Mouse (Mus musculus) lung, embryonic 14.5 days (tissue): Measurements from ENCODE around the gene Gdpd5. TPM values are rescaled to one million over a fixed set of nuclear protein-coding genes. Genes with fewer than 3 reads are reported as not detected.

Source experiments
- ATAC-seq: fragments of 200-750 bp; cut with Nextera tagmentation; 2 replicates; pipeline ENCODE4 v1.8.0; 2017; ENCODE audit warnings: mild to moderate bottlenecking, moderate TSS enrichment, moderate library complexity; ENCODE audit not compliant: insufficient read depth
- DNase-seq: peaks from one replicate; pipeline ENCODE4 v3.0.0-alpha.2; 2015
- H3K27ac ChIP-seq: fragments of 300-500 bp; sonication (generic); 2 replicates; pipeline ENCODE4 v1.5.1; 2014; ENCODE audit warnings: low read depth, mild to moderate bottlenecking, moderate library complexity
- H3K27me3 ChIP-seq: fragments of 300-500 bp; sonication (generic); 2 replicates; pipeline ENCODE4 v1.6.1; 2014; ENCODE audit warnings: low read length, control low read depth; ENCODE audit not compliant: insufficient read depth
- H3K36me3 ChIP-seq: fragments of 300-500 bp; sonication (generic); 2 replicates; pipeline ENCODE4 v1.6.1; 2014; ENCODE audit warnings: control low read depth; ENCODE audit not compliant: insufficient read depth
- H3K4me1 ChIP-seq: fragments of 300-500 bp; sonication (generic); 2 replicates; pipeline ENCODE4 v1.6.1; 2014; ENCODE audit warnings: antibody characterized with exemption, control low read depth; ENCODE audit not compliant: insufficient read depth
- H3K4me2 ChIP-seq: fragments of 300-500 bp; sonication (generic); 2 replicates; pipeline ENCODE4 v1.6.1; 2014; ENCODE audit warnings: mild to moderate bottlenecking
- H3K4me3 ChIP-seq: fragments of 300-500 bp; sonication (generic); 2 replicates; pipeline ENCODE4 v1.5.1; 2014; ENCODE audit warnings: low read depth, low read length
- H3K9ac ChIP-seq: fragments of 300-500 bp; sonication (generic); 2 replicates; pipeline ENCODE4 v1.6.1; 2014
- H3K9me3 ChIP-seq: fragments of 300-500 bp; sonication (generic); 2 replicates; pipeline ENCODE4 v1.6.1; 2016; ENCODE audit warnings: low read depth, low read length, control low read depth
- CTCF ChIP-seq: IDR thresholded peaks from 2 replicates; pipeline ENCODE4 v1.5.1; 2016; ENCODE audit warnings: antibody characterized with exemption, low read depth
- WGBS: fragments of 180-500 bp; shearing (Covaris S2); extraction: QIAGEN DNeasy Blood & Tissue Kit; methylation state at CpG from one replicate; pipeline ENCODE4 v1.1.7; 2014; 5-methylcytosine and 5-hydroxymethylcytosine counted together
- polyA plus RNA-seq: library from polyadenylated mRNA; unstranded; fragments of >200 nt; fragmentation: Nextera tagmentation; extraction: Ambion mirVana; gene quantifications from 2 replicates; pipeline ENCODE4 v1.2.1, GENCODE M21; 2014

Gene Gdpd5
- polyA plus RNA-seq, 1 experiment from 2014 or later, result 21.8 TPM

GRCm38 (mm10) chr7:99476558-99477114 lies 95.4 kb downstream of the Gdpd5 start:
- Histone ChIP-seq H3K36me3 (peaks cover 89% of the 10 kb centered on the region), H3K9ac (no peak overlapping the region), H3K27ac (no peak overlapping the region), H3K27me3 (no peaks in the 10 kb centered on the region), H3K4me1 (peaks cover 14% of the 10 kb centered on the region; the same call in 1 of the 2 replicates), H3K9me3 (no peaks in the 10 kb centered on the region), H3K4me2 (no peak overlapping the region), H3K4me3 (no peak overlapping the region)
- no peak for TF ChIP-seq CTCF
- DNase-seq, result no peak
- WGBS, result 36% methylated on average over 3 of the region's 3 CpGs
- ATAC-seq, result no peak

- WGBS, result 87% methylated on average over 5 of the region's 5 CpGs
- ATAC-seq (no peak), DNase-seq (no peak)
- H3K27ac ChIP-seq, result no peak overlapping the region
- H3K4me1 ChIP-seq, result peaks cover 17% of the 10 kb centered on the region; the same call in 1 of the 2 replicates
- no peak overlapping the region for H3K9ac ChIP-seq
- H3K36me3 ChIP-seq, result peaks cover 94% of the 10 kb centered on the region
- no peaks in the 10 kb centered on the region for H3K27me3 ChIP-seq
- H3K4me2 ChIP-seq, result no peak overlapping the region
- H3K9me3 ChIP-seq, result no peaks in the 10 kb centered on the region
- no peak overlapping the region for H3K4me3 ChIP-seq
- TF ChIP-seq CTCF, result no peak
These were observed 96.0 kb downstream of the Gdpd5 start for GRCm38 (mm10) chr7:99477235-99477634.

GRCm38 (mm10) chr7:99482637-99483036 lies 101.4 kb downstream of the Gdpd5 start:
- H3K4me3 ChIP-seq, result peak overlapping the region; percentile 86
- peak overlapping the region; percentile 89 for H3K27ac ChIP-seq
- no peaks in the 10 kb centered on the region for H3K27me3 ChIP-seq
- H3K36me3 ChIP-seq, result peaks cover 50% of the 10 kb centered on the region
- no peak for TF ChIP-seq CTCF
- DNase-seq, result no peak
- peak overlapping the region; percentile 82 for H3K9ac ChIP-seq
- H3K9me3 ChIP-seq, result no peaks in the 10 kb centered on the region
- ATAC-seq, result no peak
- under 1% methylated on average over 6 of the region's 6 CpGs for WGBS
- peak overlapping the region; percentile 89 for H3K4me2 ChIP-seq
- H3K4me1 ChIP-seq, result peaks cover 13% of the 10 kb centered on the region; the same call in 1 of the 2 replicates

GRCm38 (mm10) chr7:99483271-99483923 lies 102.2 kb downstream of the Gdpd5 start, which contains the start of gene Rps3:
TSS of gene Rps3 (minus strand) at chr7:99483738.
- WGBS, result under 1% methylated on average over 45 of the region's 45 CpGs
- H3K9me3 ChIP-seq, result no peaks in the 10 kb centered on the region
- H3K36me3 ChIP-seq, result peaks cover 43% of the 10 kb centered on the region
- H3K4me1 ChIP-seq, result peaks cover 13% of the 10 kb centered on the region; the same call in 1 of the 2 replicates
- TF ChIP-seq CTCF, result no peak
- DNase-seq, result peak; percentile 99
- H3K4me2 ChIP-seq, result peak within 1 kb of the TSS; percentile 89
- H3K4me3 ChIP-seq, result peak within 1 kb of the TSS; percentile 86
- peak; percentile 93 for ATAC-seq
- no peaks in the 10 kb centered on the region for H3K27me3 ChIP-seq
- H3K9ac ChIP-seq, result peak within 1 kb of the TSS; percentile 82
- H3K27ac ChIP-seq, result peak within 1 kb of the TSS; percentile 89

GRCm38 (mm10) chr7:99483924-99484319 lies 102.7 kb downstream of the Gdpd5 start:
- ATAC-seq (peak; percentile 46; the same call in 1 of the 2 replicates), DNase-seq (no peak)
- Histone ChIP-seq H3K9me3 (no peaks in the 10 kb centered on the region), H3K4me1 (peaks cover 13% of the 10 kb centered on the region; the same call in 1 of the 2 replicates), H3K4me3 (peak overlapping the region; percentile 86), H3K9ac (no peak overlapping the region), H3K4me2 (peak overlapping the region; percentile 57), H3K36me3 (peaks cover 38% of the 10 kb centered on the region), H3K27ac (no peak overlapping the region), H3K27me3 (no peaks in the 10 kb centered on the region)
- WGBS, result 41% methylated on average over 8 of the region's 8 CpGs
- TF ChIP-seq CTCF, result no peak

- no peaks in the 10 kb centered on the region for H3K27me3 ChIP-seq
- TF ChIP-seq CTCF, result no peak
- peaks cover 13% of the 10 kb centered on the region; the same call in 1 of the 2 replicates for H3K4me1 ChIP-seq
- ATAC-seq (no peak), DNase-seq (no peak)
- no peak overlapping the region for H3K4me2 ChIP-seq
- no peak overlapping the region for H3K9ac ChIP-seq
- no peak overlapping the region for H3K27ac ChIP-seq
- no peak overlapping the region for H3K4me3 ChIP-seq
- H3K9me3 ChIP-seq, result no peaks in the 10 kb centered on the region
- peaks cover 30% of the 10 kb centered on the region for H3K36me3 ChIP-seq
- WGBS, result 83% methylated on average over 1 of the region's 1 CpGs
These were observed 103.5 kb downstream of the Gdpd5 start for GRCm38 (mm10) chr7:99484679-99485078.

GRCm38 (mm10) chr7:99489708-99490107 lies 108.5 kb downstream of the Gdpd5 start:
- Histone ChIP-seq H3K4me3 (no peak overlapping the region), H3K9ac (no peak overlapping the region), H3K36me3 (no peaks in the 10 kb centered on the region), H3K27ac (no peak overlapping the region), H3K4me1 (no peaks in the 10 kb centered on the region), H3K4me2 (no peak overlapping the region), H3K9me3 (no peaks in the 10 kb centered on the region), H3K27me3 (no peaks in the 10 kb centered on the region)
- no peak for TF ChIP-seq CTCF
- 70% methylated on average over 5 of the region's 5 CpGs for WGBS
- ATAC-seq (no peak), DNase-seq (no peak)
